Mouse (Mus musculus): ENCODE measurements around the gene 4921511M17Rik. TPM values are rescaled to one million over a fixed set of nuclear protein-coding genes. Genes with fewer than 3 reads are reported as not detected.
"Not testable (repeated sequence)": the region's sequence is repeated elsewhere in the genome, so short reads cannot be mapped to it uniquely, and the experiment has no call there.

Gene 4921511M17Rik
- not detected in 2 replicates for polyA plus RNA-seq (2016; fragmentation: Nextera tagmentation; extraction: Ambion mirVana)

- H3K9ac ChIP-seq; H3K4me3 ChIP-seq; H3K4me2 ChIP-seq (replicated peaks); H3K4me1 ChIP-seq; H3K9me3 ChIP-seq; H3K27me3 ChIP-seq; H3K27ac ChIP-seq; ATAC-seq (ENCODE audit: insufficient number of reproducible peaks, insufficient read depth, low FRiP score, low TSS enrichment); H3K36me3 ChIP-seq: not testable (repeated sequence)
These were observed at the start of gene 4921511M17Rik for GRCm38 (mm10) chrX:154033727-154034126. Gene 4921511M17Rik, minus strand, starts transcription at chrX:154033827.

- H3K9ac ChIP-seq; ATAC-seq (ENCODE audit: insufficient number of reproducible peaks, insufficient read depth, low FRiP score, low TSS enrichment); H3K4me1 ChIP-seq; H3K27me3 ChIP-seq; H3K36me3 ChIP-seq; H3K4me2 ChIP-seq (replicated peaks); H3K9me3 ChIP-seq; H3K4me3 ChIP-seq; H3K27ac ChIP-seq: not testable (repeated sequence)
These were observed 21.3 kb upstream of the 4921511M17Rik start, which contains the start of gene Gm10057 for GRCm38 (mm10) chrX:154054939-154055338. Gene Gm10057, minus strand, starts transcription at chrX:154055039.

GRCm38 (mm10) chrX:154012540-154012939 lies 21.1 kb downstream of the 4921511M17Rik start, which contains the start of gene Samt1:
Gene Samt1, minus strand, starts transcription at chrX:154012640.
- not testable (repeated sequence) for H3K27me3 ChIP-seq; H3K27ac ChIP-seq; H3K36me3 ChIP-seq; ATAC-seq (ENCODE audit: insufficient number of reproducible peaks, insufficient read depth, low FRiP score, low TSS enrichment); H3K4me1 ChIP-seq; H3K9ac ChIP-seq; H3K4me3 ChIP-seq; H3K9me3 ChIP-seq; H3K4me2 ChIP-seq (replicated peaks)

GRCm38 (mm10) chrX:153976914-153977313 lies 56.7 kb downstream of the 4921511M17Rik start:
- H3K9me3 ChIP-seq; H3K27ac ChIP-seq; H3K9ac ChIP-seq; H3K27me3 ChIP-seq; H3K36me3 ChIP-seq; H3K4me1 ChIP-seq; H3K4me3 ChIP-seq; ATAC-seq (ENCODE audit: insufficient number of reproducible peaks, insufficient read depth, low FRiP score, low TSS enrichment); H3K4me2 ChIP-seq (replicated peaks): not testable (repeated sequence)
- no CpG with 5 or more reads among the region's 2 CpGs for WGBS

- not testable (repeated sequence) for H3K9ac ChIP-seq; H3K36me3 ChIP-seq; H3K27me3 ChIP-seq; H3K9me3 ChIP-seq; H3K4me2 ChIP-seq (replicated peaks); ATAC-seq (ENCODE audit: insufficient number of reproducible peaks, insufficient read depth, low FRiP score, low TSS enrichment); H3K4me1 ChIP-seq; H3K4me3 ChIP-seq; H3K27ac ChIP-seq
- 29% methylated on average over 4 of the region's 4 CpGs for WGBS
These were observed 57.2 kb downstream of the 4921511M17Rik start for GRCm38 (mm10) chrX:153976467-153976866.

GRCm38 (mm10) chrX:153974450-153974849 lies 59.2 kb downstream of the 4921511M17Rik start:
- no peak overlapping the region for H3K9ac ChIP-seq
- 10% methylated on average over 2 of the region's 2 CpGs for WGBS
- H3K27me3 ChIP-seq: no peaks in the 10 kb centered on the region
- no peak overlapping the region for H3K27ac ChIP-seq
- no peaks in the 10 kb centered on the region for H3K36me3 ChIP-seq
- no peaks in the 10 kb centered on the region for H3K4me1 ChIP-seq
- no peak overlapping the region for H3K4me3 ChIP-seq
- ATAC-seq (ENCODE audit: insufficient number of reproducible peaks, insufficient read depth, low FRiP score, low TSS enrichment): no peak
- no peaks in the 10 kb centered on the region for H3K9me3 ChIP-seq
- H3K4me2 ChIP-seq (replicated peaks): no peak overlapping the region

Other genes starting within 250 kb of the 4921511M17Rik start
- gene Spin2c, start 201.6 kb downstream of the 4921511M17Rik start, polyA plus RNA-seq (2016; fragmentation: Nextera tagmentation; extraction: Ambion mirVana): 40.7 and 44.2 TPM in 2 replicates
- gene Samt1, start 21.2 kb downstream of the 4921511M17Rik start, polyA plus RNA-seq (2016; fragmentation: Nextera tagmentation; extraction: Ambion mirVana): not detected in 2 replicates
- gene Gm10057, start 21.2 kb upstream of the 4921511M17Rik start, polyA plus RNA-seq (2016; fragmentation: Nextera tagmentation; extraction: Ambion mirVana): not detected in 2 replicates
- not detected in 2 replicates for gene Gm15140, start 86.9 kb upstream of the 4921511M17Rik start, polyA plus RNA-seq (2016; fragmentation: Nextera tagmentation; extraction: Ambion mirVana)

Data from embryonic facial prominence, embryonic 12.5 days (tissue).